Mouse (Mus musculus) ES-E14 (cell line): ENCODE measurements around the gene Ndrg3.

Experiments used
- CHD2 ChIP-seq: IDR thresholded peaks from 2 replicates; pipeline ENCODE4 v1.6.1; 2014; ENCODE audit warnings: mild to moderate bottlenecking, low read depth, low read length, inconsistent platforms
- HCFC1 ChIP-seq: IDR thresholded peaks from 2 replicates; pipeline ENCODE4 v1.6.1; 2012; ENCODE audit warnings: low read length, inconsistent platforms, borderline replicate concordance; ENCODE audit not compliant: insufficient read depth
- MAFK ChIP-seq: IDR thresholded peaks from 2 replicates; pipeline ENCODE4 v1.6.1; 2014; ENCODE audit warnings: mild to moderate bottlenecking, low read depth, low read length, inconsistent platforms; ENCODE audit not compliant: insufficient read depth
- ZC3H11A ChIP-seq: IDR thresholded peaks from 2 replicates; pipeline ENCODE4 v1.6.1; 2012; ENCODE audit warnings: low read depth, mild to moderate bottlenecking, inconsistent platforms, low read length, borderline replicate concordance
- ZNF384 ChIP-seq: IDR thresholded peaks from 2 replicates; pipeline ENCODE4 v1.6.1; 2012; ENCODE audit warnings: low read depth, low read length, inconsistent platforms

DNA sequence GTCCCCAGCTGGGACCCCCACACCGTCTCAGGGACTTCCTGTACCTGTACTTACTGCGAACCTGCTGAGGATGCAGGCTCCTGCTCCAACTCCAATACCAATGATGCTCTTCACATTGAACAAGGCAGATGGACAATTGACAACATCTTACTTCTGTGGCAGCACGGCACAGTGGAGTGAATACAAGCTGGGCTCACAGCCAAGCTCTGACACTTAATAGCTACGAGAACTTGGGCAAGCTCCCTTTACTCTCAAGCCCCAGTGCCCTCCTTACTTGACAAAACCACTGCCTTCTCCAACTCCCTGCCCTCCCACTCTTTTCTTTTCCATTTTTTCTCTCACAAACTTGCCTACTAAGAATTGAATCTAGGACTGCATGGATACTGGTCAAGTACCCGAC, 78.7 kb downstream of the Ndrg3 start:
- TF ChIP-seq HCFC1 = no peak
- TF ChIP-seq MAFK = no peak
- TF ChIP-seq ZC3H11A = no peak
- TF ChIP-seq CHD2 = no peak
- TF ChIP-seq ZNF384 = no peak
